Mouse (Mus musculus): Measurements from ENCODE around the gene Tfap2b. TPM values are rescaled to one million over a fixed set of nuclear protein-coding genes. Genes with fewer than 3 reads are reported as not detected.

The Tfap2b gene
- polyA plus RNA-seq, 2 experiments = 42.4 to 43.2 TPM

DNA sequence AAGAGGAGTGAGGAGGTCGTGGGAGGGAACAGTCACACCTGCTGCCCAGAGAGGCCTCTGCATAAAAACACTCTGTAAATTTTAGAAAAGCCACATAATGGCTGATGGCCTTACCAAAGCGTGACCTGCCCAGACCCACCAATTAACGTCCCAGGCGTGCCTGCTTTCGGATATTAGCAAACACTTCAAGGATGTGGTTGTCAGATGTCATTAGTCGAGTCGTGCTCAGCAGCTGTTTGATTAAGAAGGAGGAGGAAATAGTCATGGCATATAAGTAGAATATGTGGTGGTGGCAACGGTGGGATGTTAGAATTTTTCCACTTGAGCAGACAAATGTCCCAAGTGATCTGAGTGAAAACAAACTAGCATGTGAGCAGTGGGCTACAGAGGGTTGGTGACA, 33.3 kb downstream of the Tfap2b start:
- Histone ChIP-seq H3K9me3 (ENCODE audit: control insufficient read depth, low read length) (no peaks in the 10 kb centered on the region), H3K9ac (ENCODE audit: low read depth, low read length, severe bottlenecking) (no peak overlapping the region), H3K4me3 (replicated peaks; ENCODE audit: low read length) (no peak overlapping the region), H3K4me2 (replicated peaks; ENCODE audit: low read depth, low read length, severe bottlenecking) (peak overlapping the region; percentile 41), H3K27me3 (ENCODE audit: control insufficient read depth, insufficient read depth, low read length) (peaks cover 49% of the 10 kb centered on the region), H3K4me1 (ENCODE audit: control insufficient read depth, insufficient read depth, low read length) (no peaks in the 10 kb centered on the region), H3K36me3 (ENCODE audit: control insufficient read depth, insufficient read depth, low read length) (no peaks in the 10 kb centered on the region), H3K27ac (replicated peaks; ENCODE audit: low read depth, low read length) (no peak overlapping the region)
- DNase-seq (ENCODE audit: low spot score) (no peak), ATAC-seq (ENCODE audit: low FRiP score, low read depth) (no peak)
- TF ChIP-seq POLR2A (IDR thresholded peaks at IDR 0.05; ENCODE audit: borderline replicate concordance, extremely low read depth, insufficient read depth, insufficient read length) = no peak
- WGBS = 4% methylated on average over 8 of the region's 8 CpGs

- H3K9ac ChIP-seq (ENCODE audit: low read depth, low read length, severe bottlenecking) = no peak overlapping the region
- no peaks in the 10 kb centered on the region for H3K4me1 ChIP-seq (ENCODE audit: control insufficient read depth, insufficient read depth, low read length)
- TF ChIP-seq POLR2A (IDR thresholded peaks at IDR 0.05; ENCODE audit: borderline replicate concordance, extremely low read depth, insufficient read depth, insufficient read length) = no peak
- no peaks in the 10 kb centered on the region for H3K36me3 ChIP-seq (ENCODE audit: control insufficient read depth, insufficient read depth, low read length)
- ATAC-seq (ENCODE audit: low FRiP score, low read depth) = no peak
- H3K4me2 ChIP-seq (replicated peaks; ENCODE audit: low read depth, low read length, severe bottlenecking) = no peak overlapping the region
- no peak overlapping the region for H3K27ac ChIP-seq (replicated peaks; ENCODE audit: low read depth, low read length)
- H3K27me3 ChIP-seq (ENCODE audit: control insufficient read depth, insufficient read depth, low read length) = peaks cover 25% of the 10 kb centered on the region
- WGBS = 31% methylated on average over 4 of the region's 4 CpGs
- H3K4me3 ChIP-seq (replicated peaks; ENCODE audit: low read length) = no peak overlapping the region
- DNase-seq (ENCODE audit: low spot score) = no peak
- H3K9me3 ChIP-seq (ENCODE audit: control insufficient read depth, low read length) = no peaks in the 10 kb centered on the region
These were observed 36.3 kb downstream of the Tfap2b start for GRCm38 (mm10) chr1:19245032-19245431.

- Histone ChIP-seq H3K9ac (ENCODE audit: low read depth, low read length, severe bottlenecking) (no peak overlapping the region), H3K36me3 (ENCODE audit: control insufficient read depth, insufficient read depth, low read length) (no peaks in the 10 kb centered on the region), H3K27ac (replicated peaks; ENCODE audit: low read depth, low read length) (no peak overlapping the region), H3K4me3 (replicated peaks; ENCODE audit: low read length) (no peak overlapping the region), H3K9me3 (ENCODE audit: control insufficient read depth, low read length) (no peaks in the 10 kb centered on the region), H3K4me1 (ENCODE audit: control insufficient read depth, insufficient read depth, low read length) (no peaks in the 10 kb centered on the region), H3K4me2 (replicated peaks; ENCODE audit: low read depth, low read length, severe bottlenecking) (no peak overlapping the region), H3K27me3 (ENCODE audit: control insufficient read depth, insufficient read depth, low read length) (no peaks in the 10 kb centered on the region)
- no peak for TF ChIP-seq POLR2A (IDR thresholded peaks at IDR 0.05; ENCODE audit: borderline replicate concordance, extremely low read depth, insufficient read depth, insufficient read length)
- 79% methylated on average over 6 of the region's 6 CpGs for WGBS
- DNase-seq (ENCODE audit: low spot score) = no peak
- no peak for ATAC-seq (ENCODE audit: low FRiP score, low read depth)
These were observed 42.6 kb downstream of the Tfap2b start for GRCm38 (mm10) chr1:19251286-19251685.

- no peak for ATAC-seq (ENCODE audit: low FRiP score, low read depth)
These were observed 60.9 kb downstream of the Tfap2b start for GRCm38 (mm10) chr1:19269596-19269995.

More at GRCm38 (mm10) chr1:19269596-19269995, 60.9 kb downstream of the Tfap2b start:
- H3K4me2 ChIP-seq (replicated peaks; ENCODE audit: low read depth, low read length, severe bottlenecking) = no peak overlapping the region
- WGBS = 61% methylated on average over 1 of the region's 1 CpGs
- H3K36me3 ChIP-seq (ENCODE audit: control insufficient read depth, insufficient read depth, low read length) = no peaks in the 10 kb centered on the region
- TF ChIP-seq POLR2A (IDR thresholded peaks at IDR 0.05; ENCODE audit: borderline replicate concordance, extremely low read depth, insufficient read depth, insufficient read length) = no peak
- no peak overlapping the region for H3K9ac ChIP-seq (ENCODE audit: low read depth, low read length, severe bottlenecking)
- no peaks in the 10 kb centered on the region for H3K27me3 ChIP-seq (ENCODE audit: control insufficient read depth, insufficient read depth, low read length)
- no peak overlapping the region for H3K27ac ChIP-seq (replicated peaks; ENCODE audit: low read depth, low read length)
- H3K4me3 ChIP-seq (replicated peaks; ENCODE audit: low read length) = no peak overlapping the region
- no peak for DNase-seq (ENCODE audit: low spot score)
- no peaks in the 10 kb centered on the region for H3K4me1 ChIP-seq (ENCODE audit: control insufficient read depth, insufficient read depth, low read length)
- no peaks in the 10 kb centered on the region for H3K9me3 ChIP-seq (ENCODE audit: control insufficient read depth, low read length)

Other genes with a start within 250 kb of the Tfap2b start
- 0.23 TPM in 1 of 2 replicates, not detected in the other for gene Tfap2d, start 105.9 kb upstream of the Tfap2b start, polyA plus RNA-seq (2012; rRNA removed)
- not detected in 2 replicates for gene Tfap2d, start 105.9 kb upstream of the Tfap2b start, polyA plus RNA-seq (2014; fragmentation: Nextera tagmentation; extraction: Ambion mirVana)

Measured in limb, embryonic 14.5 days (tissue).